Mouse (Mus musculus) hindbrain, embryonic 14.5 days (tissue): ENCODE measurements around the gene Ska2. TPM values are rescaled to one million over a fixed set of nuclear protein-coding genes. Genes with fewer than 3 reads are reported as not detected.
A peak's percentile ranks its signal among the peaks of the same experiment; 100 is the strongest.

Source experiments
- ATAC-seq: fragments of 200-750 bp; cut with Nextera tagmentation; 2 replicates; pipeline ENCODE4 v1.8.0; 2017; ENCODE audit warnings: moderate number of reproducible peaks, mild to moderate bottlenecking, moderate TSS enrichment, moderate library complexity; ENCODE audit not compliant: low FRiP score
- DNase-seq: peaks from one replicate; pipeline ENCODE4 v3.0.0-alpha.2; 2015; ENCODE audit warnings: low spot score
- H3K27ac ChIP-seq: fragments of 300-500 bp; sonication (generic); 2 replicates; pipeline ENCODE4 v1.5.1; 2014; ENCODE audit warnings: mild to moderate bottlenecking, moderate library complexity
- H3K27me3 ChIP-seq: fragments of 300-500 bp; sonication (generic); 2 replicates; pipeline ENCODE4 v1.6.1; 2014; ENCODE audit warnings: mild to moderate bottlenecking, low read length, mixed read lengths; ENCODE audit not compliant: control insufficient read depth, insufficient read depth
- H3K36me3 ChIP-seq: fragments of 300-500 bp; sonication (generic); replicated peaks from 2 replicates; pipeline ENCODE4 v1.6.1; 2014; ENCODE audit not compliant: control insufficient read depth, insufficient read depth
- H3K4me1 ChIP-seq: fragments of 300-500 bp; sonication (generic); replicated peaks from 2 replicates; pipeline ENCODE4 v1.6.1; 2014; ENCODE audit warnings: antibody characterized with exemption, low read length, mixed read lengths; ENCODE audit not compliant: control insufficient read depth, insufficient read depth
- H3K4me2 ChIP-seq: fragments of 300-500 bp; sonication (generic); replicated peaks from 2 replicates; pipeline ENCODE4 v1.6.1; 2014; ENCODE audit warnings: mild to moderate bottlenecking, moderate library complexity
- H3K4me3 ChIP-seq: fragments of 300-500 bp; sonication (generic); replicated peaks from 2 replicates; pipeline ENCODE4 v1.5.1; 2014; ENCODE audit warnings: mild to moderate bottlenecking, low read length
- H3K9ac ChIP-seq: fragments of 300-500 bp; sonication (generic); 2 replicates; pipeline ENCODE4 v1.6.1; 2014
- H3K9me3 ChIP-seq: fragments of 300-500 bp; sonication (generic); 2 replicates; pipeline ENCODE4 v1.6.1; 2016; ENCODE audit warnings: low read length; ENCODE audit not compliant: control insufficient read depth
- WGBS: fragments of 180-500 bp; shearing (Covaris S2); extraction: QIAGEN DNeasy Blood & Tissue Kit; methylation state at CpG from one replicate; pipeline ENCODE4 v1.1.7; 2014; 5-methylcytosine and 5-hydroxymethylcytosine counted together
- polyA plus RNA-seq: library from polyadenylated mRNA; unstranded; fragments of >200 nt; fragmentation: Nextera tagmentation; extraction: Ambion mirVana; gene quantifications from 2 replicates; pipeline ENCODE4 v1.2.1, GENCODE M21; 2014

Gene Ska2
- 37.8 and 39.4 TPM in 2 replicates for polyA plus RNA-seq

DNA sequence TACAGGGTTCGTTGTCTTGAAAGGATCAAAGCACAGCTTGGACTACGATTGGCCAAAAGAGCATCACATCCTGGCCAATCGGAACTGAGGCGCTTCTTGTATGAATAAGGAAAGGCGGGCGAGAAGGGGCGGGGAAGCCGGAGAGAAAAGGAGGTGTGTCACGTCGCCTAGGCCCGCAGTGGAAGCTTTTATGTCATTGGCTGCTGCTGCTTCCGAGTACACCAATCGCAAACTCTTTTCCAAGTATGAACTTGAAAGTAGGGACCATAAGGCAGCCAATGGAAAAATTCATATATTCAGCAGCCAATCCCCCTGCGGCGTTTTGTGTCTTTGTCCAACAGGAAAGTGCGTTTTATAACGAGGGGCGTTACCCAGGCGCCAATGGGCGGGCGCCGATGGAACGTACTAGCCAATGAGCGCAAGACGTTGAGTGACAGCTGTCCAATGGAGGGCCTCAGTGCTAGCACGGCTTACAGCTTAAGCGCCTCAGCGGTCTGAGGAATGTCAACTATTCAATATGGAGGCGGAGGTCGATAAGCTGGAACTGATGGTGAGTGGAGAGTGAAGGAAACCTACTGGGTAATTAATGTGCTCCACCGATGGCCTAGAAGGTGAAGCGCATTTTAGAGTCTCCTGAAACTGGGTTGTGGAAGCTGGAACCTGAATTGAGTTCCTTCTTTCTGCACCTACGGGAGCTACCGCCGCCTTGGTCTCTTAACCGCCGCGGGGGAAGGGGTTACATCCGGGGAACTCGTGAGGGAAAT is at the start of gene Ska2:
Gene Ska2, plus strand, starts transcription at position 480 of the 764 bp plus-strand sequence.
- Histone ChIP-seq H3K27me3 (no peaks in the 10 kb centered on the region), H3K9ac (peak within 1 kb of the TSS; percentile 84)
- WGBS: under 1% methylated on average over 40 of the region's 40 CpGs

DNA sequence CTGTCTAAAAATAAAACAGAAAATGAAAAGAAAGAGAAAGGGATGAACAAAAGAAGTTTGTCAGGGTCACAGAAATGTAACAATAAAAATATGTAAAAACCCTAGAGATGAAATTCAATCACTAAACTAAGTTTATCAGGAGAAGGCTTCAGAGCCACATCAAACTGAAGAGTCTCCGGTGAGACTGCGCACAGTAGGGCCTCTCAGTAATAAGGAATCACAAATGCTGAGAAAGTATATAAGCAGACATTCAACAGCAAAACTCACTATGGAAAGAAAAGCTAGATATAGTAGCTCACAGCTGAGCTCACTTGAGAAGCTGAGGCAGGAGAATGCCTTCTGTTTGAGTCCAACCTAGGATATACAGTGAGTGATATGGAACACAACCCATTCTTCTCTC is 48.6 kb upstream of the Ska2 start:
- Histone ChIP-seq H3K4me1 (no peaks in the 10 kb centered on the region), H3K9ac (no peak overlapping the region), H3K4me2 (no peak overlapping the region), H3K9me3 (no peaks in the 10 kb centered on the region), H3K27ac (no peak overlapping the region), H3K27me3 (no peaks in the 10 kb centered on the region), H3K36me3 (peaks cover 87% of the 10 kb centered on the region), H3K4me3 (no peak overlapping the region)
- ATAC-seq (no peak), DNase-seq (no peak)
- WGBS: 98% methylated on average over 2 of the region's 2 CpGs

More for the DNA sequence above, at the start of gene Ska2:
- DNase-seq (peak; percentile 99), ATAC-seq (peak; percentile 99)
- Histone ChIP-seq H3K36me3 (peaks cover 32% of the 10 kb centered on the region), H3K4me2 (peak within 1 kb of the TSS; percentile 59), H3K4me1 (peaks cover 28% of the 10 kb centered on the region), H3K4me3 (peak within 1 kb of the TSS; percentile 72), H3K9me3 (no peaks in the 10 kb centered on the region), H3K27ac (peak within 1 kb of the TSS; percentile 89)

DNA sequence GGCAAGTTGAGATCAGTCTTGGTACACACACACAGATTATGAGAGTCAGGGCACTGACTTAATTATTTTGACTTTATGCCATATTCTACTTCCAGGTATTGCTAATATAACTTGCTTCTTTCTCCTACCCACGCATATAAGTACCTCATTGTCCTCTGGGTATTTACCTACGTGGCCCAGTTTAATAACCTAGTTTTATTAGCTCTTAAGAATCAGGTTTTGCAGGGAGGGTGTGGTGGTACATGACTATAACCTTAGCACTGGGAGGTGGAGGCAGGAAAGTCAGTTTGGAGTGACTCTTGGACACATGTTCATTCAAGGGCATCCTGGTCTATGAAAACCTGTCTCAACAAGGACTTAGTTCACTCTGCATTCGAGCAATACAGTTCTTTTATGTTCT is 46.9 kb upstream of the Ska2 start:
- WGBS: 76% methylated on average over 3 of the region's 3 CpGs
- H3K4me1 ChIP-seq: no peaks in the 10 kb centered on the region
- H3K9ac ChIP-seq: no peak overlapping the region
- H3K36me3 ChIP-seq: peaks cover 72% of the 10 kb centered on the region
- H3K4me2 ChIP-seq: no peak overlapping the region
- H3K9me3 ChIP-seq: no peaks in the 10 kb centered on the region
- no peak overlapping the region for H3K27ac ChIP-seq
- H3K27me3 ChIP-seq: no peaks in the 10 kb centered on the region
- H3K4me3 ChIP-seq: no peak overlapping the region
- ATAC-seq: no peak
- DNase-seq: no peak

DNA sequence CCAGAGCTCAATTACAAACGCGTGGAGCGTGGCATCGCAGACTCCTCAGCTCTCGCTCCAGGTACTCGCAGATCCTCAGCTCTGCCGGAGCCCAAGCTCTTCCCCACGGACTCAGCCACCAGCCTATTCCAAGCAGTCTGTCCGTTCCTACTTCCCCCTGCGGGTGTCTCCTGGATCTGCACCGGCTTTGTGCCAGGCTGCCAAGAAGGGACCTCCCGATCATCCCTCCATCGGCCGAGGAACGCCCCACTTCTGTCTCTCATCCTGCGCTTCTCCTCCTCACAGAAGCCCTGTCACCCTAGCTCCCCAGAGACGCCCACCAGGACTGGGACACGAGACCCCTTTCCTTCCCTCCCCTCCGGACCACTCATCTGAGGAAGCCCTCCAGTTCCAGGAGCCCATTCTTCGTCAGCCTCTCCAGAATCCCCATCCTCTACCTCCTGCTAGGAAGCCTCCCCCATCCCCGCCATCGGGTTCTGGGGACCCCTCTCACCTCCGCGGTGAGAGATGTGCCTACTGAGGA is 35.6 kb upstream of the Ska2 start:
- H3K36me3 ChIP-seq: peaks cover 22% of the 10 kb centered on the region
- peaks cover 38% of the 10 kb centered on the region for H3K4me1 ChIP-seq
- peak overlapping the region; percentile 66 for H3K4me3 ChIP-seq
- H3K27ac ChIP-seq: peak overlapping the region; percentile 99
- H3K9me3 ChIP-seq: no peaks in the 10 kb centered on the region
- peak overlapping the region; percentile 65 for H3K4me2 ChIP-seq
- DNase-seq: peak; percentile 73
- whole genome bisulfite sequencing: under 1% methylated on average over 24 of the region's 24 CpGs
- peak overlapping the region; percentile 91 for H3K9ac ChIP-seq
- peak; percentile 81 for ATAC-seq
- no peaks in the 10 kb centered on the region for H3K27me3 ChIP-seq

DNA sequence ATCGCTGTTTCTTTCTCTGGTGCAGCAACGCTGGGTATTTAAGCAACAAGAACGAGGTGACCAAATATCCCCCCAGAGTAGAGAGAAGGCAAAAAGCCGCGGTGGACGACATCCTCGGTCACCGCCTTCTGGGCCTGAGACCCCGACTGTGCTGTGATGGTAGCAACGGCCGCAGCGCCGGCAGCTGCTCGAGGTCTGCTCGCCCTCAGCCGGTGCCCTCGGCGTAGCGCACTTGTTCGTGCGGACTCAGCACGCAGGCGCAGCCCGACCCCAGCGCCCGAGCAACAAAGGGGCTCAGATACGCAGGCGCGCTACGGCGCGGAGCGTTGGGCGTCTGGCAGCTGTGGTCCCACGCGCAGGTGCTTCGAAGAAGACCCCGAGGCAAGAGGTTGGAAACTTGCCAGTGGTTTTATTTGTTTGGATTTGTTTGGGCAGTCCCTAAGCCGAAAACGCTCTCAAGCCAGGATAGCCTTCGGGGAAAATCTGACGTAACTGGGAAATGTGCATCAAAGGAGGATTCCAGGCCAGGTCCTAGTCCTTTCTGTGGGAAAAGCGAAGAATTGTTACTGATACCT is 35.1 kb upstream of the Ska2 start, which contains the start of gene Gdpd1:
Gene Gdpd1, minus strand, starts transcription at position 197 of the 575 bp plus-strand sequence.
- H3K27me3 ChIP-seq: no peaks in the 10 kb centered on the region
- peaks cover 26% of the 10 kb centered on the region for H3K36me3 ChIP-seq
- H3K4me2 ChIP-seq: peak within 1 kb of the TSS; percentile 65
- peak within 1 kb of the TSS; percentile 91 for H3K9ac ChIP-seq
- DNase-seq (peak; percentile 94), ATAC-seq (peak; percentile 97)
- peak within 1 kb of the TSS; percentile 66 for H3K4me3 ChIP-seq
- under 1% methylated on average over 43 of the region's 43 CpGs for WGBS
- H3K9me3 ChIP-seq: no peaks in the 10 kb centered on the region
- H3K27ac ChIP-seq: peak within 1 kb of the TSS; percentile 99
- peaks cover 38% of the 10 kb centered on the region for H3K4me1 ChIP-seq

DNA sequence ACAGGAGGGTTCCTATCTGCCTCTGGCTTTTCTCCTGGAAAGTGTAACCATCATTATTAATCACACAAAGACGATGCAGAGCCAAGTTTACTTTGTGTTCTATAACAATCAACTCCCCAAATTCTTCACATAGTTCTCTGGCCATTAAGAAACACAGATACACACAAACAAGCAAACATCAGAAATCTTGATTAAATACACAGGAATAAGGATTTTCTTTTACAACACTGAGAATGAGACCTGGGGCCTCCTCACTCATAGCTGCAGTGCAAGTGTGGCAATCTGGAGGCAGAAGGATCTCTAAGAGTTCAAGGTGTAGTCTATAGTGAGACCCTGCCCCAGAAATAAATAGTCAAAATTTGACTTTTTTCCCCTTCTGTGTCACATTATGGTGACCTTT is 25.3 kb upstream of the Ska2 start:
- ATAC-seq (no peak), DNase-seq (no peak)
- no peaks in the 10 kb centered on the region for H3K27me3 ChIP-seq
- H3K4me1 ChIP-seq: peaks cover 28% of the 10 kb centered on the region
- H3K9ac ChIP-seq: no peak overlapping the region
- no peaks in the 10 kb centered on the region for H3K9me3 ChIP-seq
- no peak overlapping the region for H3K4me2 ChIP-seq
- peaks cover 64% of the 10 kb centered on the region for H3K36me3 ChIP-seq
- 81% methylated on average over 1 of the region's 1 CpGs for WGBS
- no peak overlapping the region for H3K27ac ChIP-seq
- H3K4me3 ChIP-seq: no peak overlapping the region

DNA sequence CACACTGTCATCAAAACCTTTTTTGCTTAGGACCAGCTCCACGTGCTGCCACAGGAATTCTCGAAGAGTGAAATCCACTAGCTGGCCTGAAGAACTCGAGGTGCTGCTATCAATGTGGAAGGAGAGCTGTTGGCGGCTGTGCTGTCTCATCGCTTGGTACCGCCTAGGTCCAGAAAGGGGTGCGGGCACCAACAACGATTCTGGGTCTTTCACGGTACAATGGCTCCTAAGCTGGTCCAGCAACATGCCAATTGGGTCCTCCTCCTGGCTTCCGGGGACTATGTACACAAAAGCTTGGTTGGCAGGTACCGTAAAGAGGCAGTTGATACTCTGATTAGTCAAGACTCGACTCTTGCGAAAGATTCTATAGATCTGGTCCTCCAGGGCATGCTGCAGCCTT is 23.6 kb upstream of the Ska2 start:
- no peak for ATAC-seq
- Histone ChIP-seq H3K4me3 (peak overlapping the region; percentile 69), H3K9me3 (no peaks in the 10 kb centered on the region), H3K9ac (peak overlapping the region; percentile 75; the same call in 1 of the 2 replicates), H3K27ac (no peak overlapping the region), H3K27me3 (no peaks in the 10 kb centered on the region), H3K4me1 (peaks cover 28% of the 10 kb centered on the region), H3K4me2 (peak overlapping the region; percentile 88), H3K36me3 (peaks cover 53% of the 10 kb centered on the region)
- 92% methylated on average over 13 of the region's 13 CpGs for WGBS
- DNase-seq: no peak

DNA sequence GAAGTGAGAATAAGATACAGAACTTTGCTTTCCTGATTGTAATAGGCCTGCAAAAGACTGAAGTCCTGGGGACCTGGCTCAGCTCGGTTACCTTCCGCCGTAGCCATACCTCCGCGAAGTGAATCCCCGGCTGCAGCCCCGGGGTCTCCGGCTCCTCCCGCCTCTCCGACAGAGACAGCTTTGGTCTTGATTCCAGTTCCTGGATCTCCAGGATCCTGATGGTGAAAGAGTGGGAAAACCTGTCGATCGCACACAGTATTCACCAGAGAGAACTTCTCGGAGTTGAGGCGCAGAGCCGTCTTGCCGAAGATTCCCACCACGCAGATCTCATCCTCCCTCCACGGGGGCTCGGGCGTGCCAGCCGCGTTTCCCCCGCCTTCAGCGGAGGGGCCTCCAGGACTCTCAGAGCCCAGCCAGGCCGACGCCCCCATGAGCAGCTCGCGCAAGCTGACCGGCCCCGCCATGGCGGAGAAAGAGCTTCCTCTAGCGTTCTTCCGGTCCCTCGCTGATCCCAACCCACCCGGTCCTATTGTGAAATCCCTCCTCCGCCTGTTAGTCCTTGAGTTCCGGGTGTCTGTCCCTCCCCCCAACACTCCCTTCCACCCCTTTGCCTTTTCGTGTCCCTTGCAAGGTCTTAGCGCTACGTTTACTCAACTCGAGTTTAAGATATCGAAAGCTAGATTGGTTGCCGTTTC is 22.6 kb upstream of the Ska2 start, which contains the start of gene Smg8:
Gene Smg8, minus strand, starts transcription at position 485 of the 695 bp plus-strand sequence.
- Histone ChIP-seq H3K9me3 (no peaks in the 10 kb centered on the region), H3K27me3 (no peaks in the 10 kb centered on the region), H3K4me1 (peaks cover 28% of the 10 kb centered on the region), H3K27ac (peak within 1 kb of the TSS; percentile 7; the same call in 1 of the 2 replicates), H3K36me3 (peaks cover 52% of the 10 kb centered on the region), H3K4me3 (peak within 1 kb of the TSS; percentile 69), H3K9ac (peak within 1 kb of the TSS; percentile 75), H3K4me2 (peak within 1 kb of the TSS; percentile 88)
- 3% methylated on average over 43 of the region's 43 CpGs for WGBS
- peak; percentile 71; the same call in 1 of the 2 replicates for ATAC-seq
- DNase-seq: peak; percentile 82

DNA sequence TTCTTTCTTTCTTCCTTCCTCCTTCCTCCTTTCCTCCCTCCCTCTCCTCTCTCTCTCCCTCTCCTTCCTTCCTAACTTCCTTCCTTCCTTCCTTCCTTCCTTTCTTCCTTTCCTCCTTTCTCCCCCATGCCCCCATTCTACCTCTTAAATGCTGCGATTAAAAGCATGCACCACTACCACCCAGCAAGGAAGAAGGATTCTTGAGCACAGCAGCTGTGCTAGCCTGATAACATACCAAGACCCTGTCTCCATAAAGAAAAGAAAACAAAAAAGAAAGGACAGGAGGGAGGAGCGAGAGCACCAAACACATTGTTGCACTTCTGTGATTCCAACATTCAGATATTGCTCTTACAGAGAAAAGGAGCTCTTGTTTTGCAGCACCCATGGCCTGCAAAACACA is 21.9 kb upstream of the Ska2 start:
- ATAC-seq: no peak
- Histone ChIP-seq H3K27me3 (no peaks in the 10 kb centered on the region), H3K9me3 (no peaks in the 10 kb centered on the region), H3K36me3 (peaks cover 48% of the 10 kb centered on the region), H3K4me1 (peaks cover 28% of the 10 kb centered on the region), H3K4me2 (peak overlapping the region; percentile 88), H3K27ac (no peak overlapping the region), H3K4me3 (peak overlapping the region; percentile 69), H3K9ac (peak overlapping the region; percentile 75; the same call in 1 of the 2 replicates)
- no peak for DNase-seq
- 72% methylated on average over 2 of the region's 2 CpGs for WGBS
